Mouse (Mus musculus) adrenal gland (tissue): ENCODE measurements around the gene Rnf44.

ENCODE experiments used
- intact Hi-C: fragments of 180-260 bp; cut with DNase I; formaldehyde crosslinking; loops from one replicate; pipeline ENCODE4 v1.15.1; 2025

Gene Rnf44

DNA sequence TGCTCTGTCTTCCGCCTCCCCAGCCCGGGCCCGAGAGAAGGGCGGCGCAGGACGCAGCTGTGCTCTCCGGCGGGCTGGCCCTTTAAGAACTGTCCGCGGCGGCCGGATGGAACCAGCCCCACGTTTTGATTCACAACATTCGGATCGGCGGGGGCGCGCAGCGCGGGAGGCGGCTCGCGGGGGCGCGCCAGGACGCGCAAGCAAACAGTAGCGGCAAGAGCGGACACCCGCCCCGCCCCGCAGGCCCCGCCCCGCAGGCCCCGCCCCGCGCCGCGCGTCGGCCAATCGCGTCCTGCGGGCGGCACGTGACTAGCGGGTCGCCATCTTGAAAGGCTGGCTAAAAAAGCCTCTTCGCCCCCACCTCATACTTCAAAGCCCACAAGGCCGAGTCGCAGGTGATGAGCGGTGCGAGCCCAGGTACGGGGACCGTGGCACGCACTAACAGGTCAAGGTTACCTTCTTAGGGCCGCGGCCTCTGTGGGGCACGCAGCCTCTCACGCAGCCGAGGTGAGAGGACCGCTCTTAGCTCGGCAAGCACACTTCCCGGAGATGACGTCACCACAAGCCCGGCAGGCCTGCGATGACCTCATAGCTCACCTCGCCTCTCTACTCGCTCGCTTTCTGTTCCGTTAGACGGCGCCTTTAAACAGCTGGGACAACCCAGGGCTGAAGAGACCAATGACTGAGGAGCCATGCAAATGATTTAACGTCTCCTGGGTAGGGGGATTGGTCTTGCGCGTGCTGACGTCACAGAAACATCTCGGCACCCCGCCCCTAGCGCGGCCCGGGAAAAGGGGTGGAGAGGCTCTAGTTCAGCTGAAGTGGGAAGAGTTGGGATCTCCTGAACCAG, 5.9 kb downstream of the Rnf44 start:
- intact Hi-C loops, result loop anchor here (5.0 kb wide), 1 partner anchor 65 kb away; the partner anchor contains the start of gene Faf2

DNA sequence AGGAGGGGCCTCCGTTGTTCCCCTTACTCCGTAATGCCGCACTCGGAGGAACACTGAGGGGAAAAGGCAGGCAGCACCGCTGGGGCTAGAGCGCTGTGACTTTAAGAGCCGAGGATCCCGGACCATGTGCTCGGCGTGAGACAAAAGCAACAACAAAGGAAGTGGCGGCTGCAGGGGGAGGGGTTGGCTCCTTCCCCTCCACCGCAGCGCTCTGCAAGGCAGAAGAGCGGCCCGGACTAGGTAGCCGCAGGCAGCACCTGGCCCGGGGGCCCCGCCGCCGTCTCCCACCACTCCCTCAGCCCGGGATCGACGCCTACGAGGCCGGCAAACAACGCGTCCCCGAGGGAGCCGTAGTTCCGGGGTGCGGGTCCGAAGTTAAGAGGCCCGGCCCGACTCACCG, 6.6 kb downstream of the Rnf44 start:
- intact Hi-C loops, result loop anchor here (5.0 kb wide), 1 partner anchor 65 kb away; the partner anchor contains the start of gene Faf2

DNA sequence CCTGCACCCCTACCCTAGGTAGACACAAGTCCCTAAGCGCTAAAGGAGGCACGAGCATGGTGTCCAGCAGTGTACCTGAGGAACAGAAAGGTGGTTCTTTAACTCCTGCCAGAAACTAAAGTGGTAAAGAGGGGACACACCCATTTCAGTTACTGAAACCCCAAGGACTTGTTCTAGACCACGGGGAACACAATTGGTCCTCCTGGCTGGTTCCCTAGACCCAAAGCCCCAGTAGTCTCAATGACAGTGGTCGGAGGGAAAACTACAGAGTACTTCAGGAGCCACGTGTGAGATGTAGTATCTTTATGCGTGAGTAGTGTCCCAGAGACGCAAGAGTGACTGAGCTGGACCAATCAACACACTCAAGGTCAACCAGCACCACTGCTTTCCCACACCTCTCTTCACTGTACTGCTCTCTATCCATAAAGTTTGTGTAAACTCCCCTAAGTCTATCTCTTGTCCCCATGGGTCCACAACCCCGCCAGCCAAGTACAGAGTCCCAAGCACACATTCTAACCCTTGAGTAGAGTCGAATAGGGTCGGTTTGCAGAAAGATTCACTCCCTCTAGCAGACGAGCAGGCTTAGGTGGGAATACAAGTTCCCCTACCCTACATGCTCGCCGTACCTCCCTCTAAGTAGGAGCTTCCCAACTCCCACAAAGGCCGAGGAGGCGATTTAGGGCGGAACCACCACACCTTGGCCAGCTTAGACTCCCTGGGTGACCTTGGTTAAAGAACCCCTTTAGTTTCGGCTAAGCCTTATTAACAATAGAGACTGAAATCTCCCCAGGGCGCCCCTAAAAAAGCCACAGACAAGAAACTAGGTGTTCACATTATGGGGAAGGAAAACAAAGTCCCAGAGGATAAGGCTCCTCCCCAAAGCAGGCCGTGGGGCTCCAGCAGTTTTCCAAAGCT, 7.3 kb downstream of the Rnf44 start:
- intact Hi-C loops, result loop anchor here (5.0 kb wide), 1 partner anchor 64 kb away; the partner anchor contains the start of gene Faf2

DNA sequence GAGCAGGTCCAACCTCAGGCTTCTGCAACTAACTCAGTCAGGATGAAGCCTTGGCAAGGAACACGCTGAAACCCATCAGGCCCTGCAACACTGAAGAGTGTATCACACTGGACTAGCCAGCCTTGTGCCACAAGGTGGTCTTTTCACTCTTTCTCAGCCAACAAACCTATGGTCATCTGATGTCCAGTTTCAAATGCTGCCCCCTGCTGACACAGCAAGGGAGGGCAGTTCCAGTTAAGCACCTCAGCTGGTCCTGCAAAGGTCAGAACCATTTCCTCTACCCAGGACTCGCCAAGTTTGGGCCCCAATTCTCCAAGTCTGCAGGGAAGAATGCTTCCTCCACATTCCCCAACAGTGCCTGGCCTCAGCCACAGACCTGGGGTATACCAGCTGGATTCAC, 8.5 kb downstream of the Rnf44 start:
- intact Hi-C loops, result loop anchor here (5.0 kb wide), 1 partner anchor 63 kb away; the partner anchor contains the start of gene Faf2

DNA sequence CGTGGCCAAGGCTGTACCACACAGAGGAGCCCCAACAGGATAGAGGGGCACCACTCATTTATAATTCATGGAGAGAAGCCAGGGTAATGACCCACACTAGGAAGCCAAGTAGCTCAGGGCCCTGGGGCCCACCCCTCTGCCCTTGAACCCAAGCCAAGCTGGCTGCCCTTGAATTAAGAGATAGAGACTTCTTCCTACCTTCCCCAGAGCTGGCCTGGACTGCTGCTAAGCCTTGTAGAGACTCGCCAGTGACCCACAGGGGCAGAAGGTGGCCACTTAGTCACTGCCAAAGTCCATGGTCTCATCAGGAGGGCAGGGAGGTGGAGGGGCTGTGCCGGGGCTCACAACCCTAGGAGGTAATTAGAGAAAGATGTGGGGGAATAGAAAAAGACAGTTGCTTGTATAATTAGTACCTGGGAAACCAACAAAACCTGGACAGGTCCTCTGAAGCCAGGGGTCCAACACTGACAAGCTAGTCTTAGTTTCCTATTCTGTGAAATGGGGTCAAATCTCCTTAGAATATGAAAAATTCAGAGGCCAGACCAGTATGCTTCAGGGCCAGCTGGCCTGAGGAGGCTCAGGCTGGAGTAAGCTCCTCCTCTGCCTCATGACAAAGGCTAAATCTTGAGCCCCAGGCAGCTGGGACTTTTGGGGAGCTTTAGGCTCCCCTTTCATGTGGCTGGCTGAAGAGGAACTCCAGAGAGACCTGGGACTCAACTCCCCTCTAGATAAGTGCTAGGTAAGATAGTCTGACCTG, 9.4 kb downstream of the Rnf44 start:
- intact Hi-C loops, result no loop called here

DNA sequence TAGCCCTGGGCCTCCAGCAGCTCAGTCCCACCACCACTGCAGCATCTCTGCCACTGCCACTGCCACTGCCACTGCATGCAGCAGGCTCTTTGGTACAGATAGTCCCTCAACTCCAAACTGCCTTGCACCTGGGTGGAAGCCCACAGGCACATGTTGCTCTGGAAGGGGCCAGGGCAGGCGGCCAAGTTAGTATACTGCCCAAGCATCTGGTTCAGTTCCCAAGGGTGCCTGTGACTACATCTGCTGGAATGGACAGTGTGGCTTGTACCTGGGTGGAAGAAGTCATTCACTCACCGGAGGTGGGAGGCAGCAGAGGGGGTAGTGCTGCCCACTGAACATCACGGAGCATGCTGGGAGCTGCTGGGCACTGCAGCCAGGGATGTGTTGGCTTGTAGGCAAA, 10.4 kb downstream of the Rnf44 start:
- intact Hi-C loops, result no loop called here

DNA sequence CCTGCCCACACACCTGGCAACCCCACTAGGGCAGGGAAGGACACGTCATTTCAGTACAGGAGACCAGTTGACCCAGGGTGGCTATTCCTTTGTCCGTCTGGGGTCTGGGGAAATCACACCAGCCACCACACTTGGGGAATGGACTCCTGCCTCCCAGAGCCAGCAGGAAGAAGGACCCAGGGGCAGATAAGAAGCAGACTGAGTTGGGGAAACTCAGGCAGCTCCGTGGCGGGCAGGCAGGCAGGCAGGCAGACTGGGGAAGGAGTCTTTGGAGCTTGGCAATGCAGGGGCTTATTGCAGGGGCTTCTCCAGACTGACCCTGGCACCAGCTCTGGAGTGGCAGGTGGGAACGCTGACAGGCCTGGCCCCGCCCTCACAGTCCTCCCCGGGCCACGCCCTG, 12.4 kb downstream of the Rnf44 start:
- intact Hi-C loops, result no loop called here

DNA sequence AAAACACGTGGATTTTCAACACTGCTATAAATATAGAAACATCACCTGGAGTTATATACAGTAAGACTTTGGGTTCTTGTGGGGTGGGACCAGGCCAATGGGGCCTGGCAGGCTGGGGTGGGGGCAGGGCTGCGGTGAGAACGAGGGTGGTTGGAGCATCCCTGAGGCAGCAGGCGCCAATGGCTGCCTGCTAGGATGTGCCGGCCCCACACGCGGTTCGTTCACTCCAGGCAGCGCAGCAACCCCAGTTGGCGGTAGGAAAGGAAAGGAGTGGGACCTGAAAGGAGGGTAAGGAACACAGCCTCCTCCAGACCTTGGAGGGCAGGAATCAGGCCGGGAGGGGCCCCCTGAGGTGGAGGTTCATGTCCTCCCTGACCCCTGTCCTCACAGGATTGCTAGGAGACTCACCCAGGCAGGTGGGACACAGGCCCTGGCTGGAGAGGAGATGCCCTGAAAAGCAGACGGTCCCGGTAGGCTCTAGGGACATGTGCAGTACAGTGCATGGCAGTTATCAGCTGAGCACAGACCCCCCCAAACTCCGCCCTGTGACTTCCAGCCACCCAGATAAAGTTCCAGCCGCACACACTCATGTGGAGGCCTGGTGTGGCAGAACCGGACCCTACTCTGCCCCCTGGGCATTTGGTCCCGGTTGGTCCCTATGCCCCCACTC, 13.4 kb downstream of the Rnf44 start:
- intact Hi-C loops, result no loop called here

DNA sequence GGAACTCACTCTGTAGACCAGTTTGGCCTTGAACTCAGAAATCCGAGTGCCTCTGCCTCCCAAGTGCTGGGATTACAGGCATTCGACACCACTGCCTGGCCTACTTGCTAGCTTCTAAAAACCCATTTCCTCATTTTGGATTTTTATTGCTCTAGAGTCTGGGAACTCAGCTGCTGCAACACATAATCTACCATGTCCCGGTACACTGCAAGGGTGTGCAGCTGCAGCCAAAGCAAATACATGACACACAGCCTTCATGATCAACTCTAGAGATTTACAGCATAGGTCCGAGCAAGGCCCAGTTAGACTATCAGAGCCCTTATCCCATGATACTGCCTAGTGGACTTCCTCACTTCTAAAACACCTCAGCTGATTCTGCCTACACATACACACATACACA, 15.4 kb downstream of the Rnf44 start:
- intact Hi-C loops, result no loop called here

DNA sequence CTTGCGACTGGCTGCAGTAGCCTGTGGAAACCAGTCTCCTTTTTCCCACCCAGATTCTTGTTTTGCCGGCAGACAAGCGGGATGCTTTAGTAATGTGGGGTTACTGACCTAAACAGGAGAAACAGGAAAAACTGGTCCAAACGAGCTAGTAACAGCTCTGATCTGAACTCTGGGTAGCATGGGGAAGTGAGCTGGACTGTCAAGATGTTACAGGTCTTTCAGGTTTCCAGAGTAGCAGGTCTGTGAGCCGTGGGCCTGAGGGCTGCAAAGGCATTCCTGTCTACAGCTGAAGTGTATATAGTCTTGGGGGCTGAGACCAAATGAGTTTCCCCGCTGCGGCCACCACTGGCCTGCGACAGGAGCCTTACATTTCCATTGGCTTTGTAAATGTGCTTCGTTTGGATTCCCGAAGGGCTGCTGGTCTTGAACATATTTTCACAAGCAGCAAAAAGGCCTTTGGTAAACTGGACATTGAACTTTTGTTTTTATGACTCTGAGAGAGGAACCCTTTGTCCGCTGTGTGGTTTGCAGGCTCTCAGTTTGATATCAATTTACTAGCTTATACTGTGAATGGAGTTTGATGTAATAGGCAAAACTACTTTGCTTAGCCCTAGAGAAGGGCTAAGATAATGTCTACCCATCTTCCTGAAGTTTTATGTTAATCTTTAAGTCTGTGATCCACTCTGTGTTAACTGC, 17.7 kb downstream of the Rnf44 start:
- intact Hi-C loops, result no loop called here

DNA sequence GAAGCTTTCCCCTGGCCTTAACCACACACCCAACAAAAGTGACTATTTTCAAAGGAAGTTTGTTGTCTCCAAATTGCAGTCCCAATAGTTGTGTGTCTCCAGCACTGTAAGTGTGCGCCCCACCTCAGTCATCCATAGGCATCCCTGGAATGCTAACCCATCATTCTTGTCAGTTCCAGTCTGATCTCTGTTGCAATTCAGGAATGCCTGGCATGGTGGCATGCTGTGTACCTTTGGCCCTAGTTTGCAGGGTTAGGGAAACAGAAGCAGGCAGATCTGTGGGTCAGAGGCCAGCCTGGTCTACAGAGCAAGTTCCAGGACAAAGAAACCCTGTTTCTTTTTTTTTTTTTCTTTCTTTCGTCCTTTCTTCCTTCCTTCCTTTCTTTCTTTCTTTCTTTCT, 23.2 kb downstream of the Rnf44 start:
- intact Hi-C loops, result no loop called here

DNA sequence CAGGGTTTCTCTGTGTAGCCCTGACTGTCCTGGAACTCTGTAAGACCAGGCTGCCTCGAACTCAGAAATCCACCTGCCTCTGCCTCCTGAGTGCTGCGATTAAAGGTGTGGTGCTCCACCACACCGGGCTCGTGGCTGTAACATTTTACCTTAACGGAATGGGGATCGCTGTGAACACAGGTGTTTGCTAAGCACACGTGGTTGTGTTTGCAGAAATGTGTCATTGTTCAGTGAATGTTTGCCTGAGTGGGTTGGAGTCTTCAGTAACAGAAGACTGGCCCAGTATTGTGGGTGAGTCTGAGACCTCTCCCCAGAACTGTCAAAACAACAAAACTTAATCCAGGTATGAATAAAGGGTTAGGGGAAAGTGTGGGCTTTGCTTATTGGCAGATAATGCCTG, 28.6 kb downstream of the Rnf44 start:
- intact Hi-C loops, result no loop called here

DNA sequence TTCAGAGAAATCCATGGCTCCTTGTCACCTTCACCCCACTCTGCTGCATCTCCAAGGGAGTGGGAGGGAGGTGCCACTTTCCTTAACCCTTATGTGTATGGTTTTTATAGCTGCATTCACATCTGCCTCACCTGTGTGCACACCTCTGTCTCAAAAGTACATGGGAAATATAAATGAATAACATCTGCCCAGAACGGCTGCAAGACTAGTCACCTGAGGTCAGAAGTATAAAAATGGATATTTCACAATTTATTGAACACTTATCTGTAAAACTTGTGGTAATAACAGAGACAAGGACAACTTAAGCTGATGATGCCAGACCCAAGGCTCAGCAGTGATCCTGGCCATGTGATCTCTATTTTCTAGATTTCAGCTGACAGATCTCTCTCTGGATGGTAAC, 29.2 kb downstream of the Rnf44 start:
- intact Hi-C loops, result no loop called here

DNA sequence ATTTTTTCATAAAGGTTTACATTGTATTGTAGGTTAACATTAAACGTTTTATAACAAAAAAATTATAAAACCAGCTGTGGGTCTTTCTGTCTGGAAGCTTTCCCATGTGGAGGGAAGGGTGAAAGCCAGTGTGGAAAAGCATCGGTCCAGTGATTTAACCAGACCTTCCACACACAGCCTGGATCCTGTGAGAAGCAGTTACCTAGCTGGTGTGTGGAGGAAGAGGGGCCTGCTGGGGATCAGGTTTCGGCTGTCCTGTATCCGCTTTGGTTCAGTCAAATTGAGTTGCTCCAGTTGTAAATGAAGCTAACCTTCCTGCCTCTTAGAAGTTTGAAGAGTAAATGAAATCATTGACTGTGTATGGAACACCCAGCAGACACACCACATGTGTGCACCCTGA, 29.7 kb downstream of the Rnf44 start:
- intact Hi-C loops, result no loop called here

DNA sequence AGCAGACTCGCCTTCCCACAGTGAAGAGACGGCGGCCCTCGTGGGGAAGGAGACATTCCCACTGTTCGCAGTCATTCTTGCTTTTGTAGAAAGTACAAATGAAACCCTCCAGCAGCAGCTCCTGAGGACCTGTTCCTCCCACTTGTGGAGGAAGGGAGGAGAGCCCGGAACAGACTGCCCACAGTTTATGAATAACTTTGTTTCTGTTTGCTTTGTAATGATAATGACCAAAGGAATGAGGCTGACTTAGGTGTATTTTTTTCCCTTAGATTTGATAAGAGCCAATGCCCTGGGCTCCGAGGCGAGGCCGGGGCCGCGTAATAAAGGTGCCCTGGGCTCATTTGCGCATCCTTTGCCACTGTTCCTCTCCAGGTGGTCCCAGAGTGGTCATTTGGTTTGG, 32.3 kb downstream of the Rnf44 start:
- intact Hi-C loops, result no loop called here

DNA sequence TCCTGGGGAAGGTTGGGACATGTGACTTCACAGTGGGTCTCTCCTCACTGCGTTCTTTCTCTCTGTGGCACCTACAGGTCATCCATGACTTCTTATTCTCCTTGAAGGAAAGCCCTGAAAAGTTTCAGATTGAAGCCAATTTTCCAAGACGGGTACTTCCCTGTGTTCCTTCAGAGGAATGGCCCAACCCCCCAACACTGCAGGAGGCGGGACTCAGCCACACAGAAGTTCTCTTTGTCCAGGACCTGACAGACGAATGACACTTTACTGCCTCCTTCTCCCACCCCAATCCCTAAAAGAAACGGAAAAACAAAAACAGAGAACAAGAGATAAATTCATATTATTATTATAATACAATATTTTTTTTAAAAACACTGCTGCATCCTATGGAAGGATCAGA, 32.8 kb downstream of the Rnf44 start:
- intact Hi-C loops, result no loop called here

DNA sequence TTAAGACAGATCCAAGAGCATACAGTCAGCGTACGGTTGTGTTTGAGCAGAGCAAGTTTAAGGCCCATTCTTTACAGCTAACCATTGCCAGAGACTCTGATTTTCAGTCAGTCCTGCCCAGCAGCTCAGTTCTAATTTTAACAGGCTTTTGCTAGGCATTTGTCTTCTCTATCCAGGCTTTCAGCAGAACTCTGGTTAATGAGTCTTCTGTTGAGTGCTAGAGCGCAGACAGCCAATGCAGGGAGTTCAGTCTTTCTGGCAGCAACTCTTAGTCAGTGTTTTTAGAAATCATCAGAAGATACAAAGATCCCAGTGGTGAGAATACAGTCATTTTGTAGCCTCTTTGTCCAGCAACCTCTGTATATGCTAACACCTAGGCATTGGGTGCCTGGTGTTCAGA, 43.2 kb downstream of the Rnf44 start:
- intact Hi-C loops, result no loop called here

DNA sequence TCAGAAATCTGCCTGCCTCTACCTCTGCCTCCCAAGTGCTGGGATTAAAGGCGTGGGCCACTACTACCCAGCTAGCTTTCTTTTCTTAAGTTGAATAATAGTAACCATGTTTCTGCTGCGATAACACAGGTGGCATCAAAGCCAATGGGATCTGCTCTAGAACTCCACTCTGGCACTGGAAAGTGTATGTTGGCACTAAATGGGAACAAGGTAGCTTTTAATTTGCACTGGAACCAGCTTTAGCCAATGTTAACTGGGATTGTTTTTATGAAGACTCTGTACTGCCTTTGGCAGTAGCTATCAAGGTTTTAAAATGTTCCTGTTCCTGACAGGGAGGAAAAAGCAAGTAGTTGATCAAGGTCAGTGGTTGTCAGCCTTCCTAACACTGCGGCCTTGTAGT, 58.7 kb downstream of the Rnf44 start:
- intact Hi-C loops, result no loop called here

DNA sequence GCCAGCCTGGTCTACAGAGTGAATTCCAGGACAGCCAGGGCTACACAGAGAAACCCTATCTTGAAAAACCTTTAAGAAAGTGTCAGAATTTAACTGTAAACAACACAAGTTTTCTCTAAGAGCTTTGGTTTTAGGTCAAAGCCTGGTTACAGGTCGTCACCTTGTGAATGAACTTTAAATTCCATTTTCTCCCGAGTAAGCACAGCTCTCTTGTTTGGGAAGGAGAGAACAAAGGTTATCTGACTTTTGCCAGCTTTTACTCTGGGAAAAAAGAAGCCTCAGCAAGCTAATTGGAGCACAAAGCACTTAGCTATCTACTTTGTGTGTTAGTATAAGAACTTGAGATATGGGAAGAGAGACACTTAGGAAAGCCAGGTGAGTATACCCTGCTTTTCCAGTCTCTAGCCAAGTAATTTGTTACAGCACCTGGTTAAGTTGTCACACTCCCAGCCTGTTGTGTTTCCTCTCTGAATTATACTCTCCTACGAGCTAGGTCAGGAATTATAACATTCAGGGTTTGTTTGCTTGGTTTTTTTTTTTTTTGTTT, 60.9 kb downstream of the Rnf44 start:
- intact Hi-C loops, result no loop called here
